Mouse (Mus musculus) layer of hippocampus, postnatal 25 days (tissue): ENCODE data around the gene Fa2h. TPM values are rescaled to one million over a fixed set of nuclear protein-coding genes. Genes with fewer than 3 reads are reported as not detected.

ENCODE experiments used
- DNase-seq, 2 experiments: peaks; one replicate each; pipeline ENCODE4 v3.0.0; 2022; ENCODE audit warnings: mixed read lengths in 2 of 2, low spot score in 1 of 2; ENCODE audit errors: extremely low spot score in 1 of 2
- total RNA-seq, 2 experiments: library from RNA; stranded (reverse); gene quantifications; 2 replicates each; pipeline ENCODE4 v1.2.3; 2021

The Fa2h gene
- 10 to 100 TPM; 49.1 to 51.3 TPM for total RNA-seq

DNA sequence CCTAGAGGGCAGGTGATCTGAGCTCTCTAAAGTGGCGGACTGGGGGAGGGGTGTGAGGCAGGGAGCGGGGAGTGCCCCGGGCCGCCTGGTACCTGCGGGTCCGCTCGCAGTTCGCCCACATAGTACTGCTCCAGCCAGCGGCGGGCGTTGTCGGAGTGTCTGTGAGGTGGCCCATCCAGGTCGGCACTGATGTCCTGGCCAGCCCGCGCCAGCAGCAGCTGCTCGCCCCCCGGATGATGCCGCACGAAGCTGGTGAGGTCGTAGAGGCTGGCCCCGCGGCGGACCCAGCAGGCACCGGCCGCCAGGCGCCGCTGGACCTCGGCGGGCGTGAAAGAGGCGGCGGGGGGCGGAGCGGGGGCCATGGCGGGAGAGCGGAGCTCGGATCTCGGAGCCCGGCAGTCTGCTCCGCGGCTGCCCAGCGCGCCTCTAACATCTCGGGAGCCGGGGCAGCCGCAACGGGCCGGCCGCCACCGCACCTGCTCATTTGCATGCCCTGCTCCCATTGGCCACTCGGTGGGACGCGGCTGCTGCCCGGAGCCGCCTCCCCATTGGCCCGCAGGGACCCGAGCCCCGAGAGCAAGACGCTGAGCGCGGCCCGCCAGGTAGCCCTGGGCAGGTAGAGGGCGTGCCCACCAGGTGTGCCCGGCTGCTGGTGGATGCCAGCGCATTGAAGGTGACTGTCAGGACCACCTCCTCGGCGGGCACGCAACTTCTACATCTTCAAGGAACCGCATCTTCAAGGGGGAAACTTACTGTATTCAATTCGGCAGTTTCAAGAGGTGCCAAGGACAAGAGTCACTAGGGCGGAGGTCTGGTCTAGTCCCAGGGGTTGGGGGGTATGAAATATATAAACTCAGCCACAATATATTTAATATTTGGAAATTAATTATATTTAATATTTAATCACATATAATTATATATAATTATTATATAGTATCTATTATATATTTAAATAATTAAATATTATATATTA lies at the start of gene Fa2h:
Gene Fa2h, minus strand, starts transcription at position 434 of the 973 bp plus-strand sequence.
- peak; percentile 33 to 37 for DNase-seq

- DNase-seq = peak; percentile 53 to 85
Measured at GRCm38 (mm10) chr8:111439189-111439588, 45.6 kb upstream of the Fa2h start.

DNA sequence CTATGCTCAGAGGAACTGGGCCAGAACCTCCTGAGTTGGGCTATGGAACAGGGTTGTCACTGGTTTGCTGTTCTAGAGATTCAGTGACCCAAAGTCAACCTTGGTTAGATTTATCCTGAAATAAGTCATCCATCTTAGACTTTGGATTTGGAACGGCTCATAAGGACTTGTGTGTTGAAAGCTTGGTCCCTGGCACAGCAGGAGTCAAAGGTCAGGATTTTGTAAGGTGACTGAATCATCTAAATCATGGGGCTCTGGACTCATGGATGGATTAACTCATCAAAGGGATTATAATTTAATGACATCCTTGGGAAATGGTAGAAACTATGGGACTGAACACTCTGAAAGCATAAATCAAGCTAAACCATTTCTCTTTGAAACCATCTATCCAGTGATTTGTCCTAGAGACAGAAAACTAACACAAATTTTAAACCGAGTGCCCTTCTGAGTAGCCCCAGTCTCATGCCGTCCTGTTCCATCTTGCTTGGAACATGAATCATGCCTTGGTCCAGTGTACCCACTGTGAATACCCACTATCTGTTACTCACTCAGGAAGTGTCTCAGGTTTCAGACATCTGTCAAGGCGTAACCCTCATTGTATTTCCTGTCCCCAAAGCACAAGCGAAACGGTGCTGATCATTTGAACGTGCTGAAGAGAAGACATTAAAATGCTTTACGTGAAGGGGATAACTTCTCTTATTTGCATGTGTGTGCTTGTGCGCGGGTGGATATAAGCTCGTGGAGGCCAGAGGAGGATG lies 41.6 kb upstream of the Fa2h start:
- DNase-seq = no peak

DNA sequence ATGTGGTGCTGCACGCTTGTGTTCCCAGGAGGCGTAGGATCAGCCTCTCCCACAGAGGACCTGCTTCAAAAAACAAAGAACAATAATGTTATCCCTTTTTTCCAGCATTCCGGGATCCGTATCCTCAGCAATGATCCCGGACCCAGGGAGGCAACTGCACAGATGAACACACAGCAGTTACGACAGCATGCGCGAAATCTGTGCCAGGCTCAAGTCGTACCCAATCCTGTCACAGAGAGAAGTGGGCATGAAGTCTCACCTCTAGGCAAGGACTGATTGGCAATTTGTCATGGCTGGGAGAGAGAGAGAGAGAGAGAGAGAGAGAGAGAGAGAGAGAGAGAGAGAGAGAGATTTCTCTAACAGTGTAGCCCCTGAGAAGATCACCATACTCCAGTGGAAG lies 31.0 kb upstream of the Fa2h start:
- peak in 1 of 2 experiments; percentile 11 for DNase-seq

DNA sequence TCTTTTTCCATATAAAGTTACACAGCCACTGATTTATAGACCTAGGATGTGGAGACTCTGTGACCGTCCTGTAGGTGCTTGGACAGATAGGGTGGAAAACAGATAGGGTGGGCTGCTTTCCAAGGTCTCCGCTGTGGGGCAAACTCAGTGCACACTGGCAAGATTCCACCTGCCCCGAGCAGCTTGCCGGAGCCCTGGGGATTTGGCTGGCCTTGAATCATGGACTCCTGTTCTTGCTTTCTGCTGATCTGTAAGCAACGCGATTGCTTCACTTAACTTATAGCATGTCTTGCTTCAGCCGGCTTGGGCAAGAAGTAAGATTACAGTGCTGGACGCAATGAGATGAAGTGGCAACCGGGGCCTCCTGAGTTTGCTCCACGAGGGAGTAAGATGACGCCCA lies 30.6 kb upstream of the Fa2h start:
- DNase-seq = no peak

DNA sequence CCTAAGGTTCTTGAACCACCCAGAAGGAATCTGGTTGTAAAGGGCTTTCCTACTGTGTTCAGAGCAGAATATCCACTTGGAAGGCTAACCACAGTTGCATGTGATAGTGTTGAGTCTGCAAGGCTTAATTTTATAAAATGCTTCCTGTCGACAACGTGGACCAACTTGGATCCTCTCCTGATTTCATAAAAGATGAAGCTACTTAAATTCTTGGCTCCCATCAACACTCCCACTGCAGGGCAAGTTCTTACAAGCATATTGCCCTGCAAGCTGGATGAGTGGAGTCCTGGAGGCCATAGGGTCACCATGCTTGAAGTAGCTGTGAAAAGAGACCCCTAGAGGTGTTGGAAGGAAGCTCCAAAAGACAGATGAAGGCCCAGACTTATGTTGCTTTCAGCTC lies 29.0 kb upstream of the Fa2h start:
- no peak for DNase-seq

- DNase-seq = no peak
Measured at GRCm38 (mm10) chr8:111419171-111419570, 25.5 kb upstream of the Fa2h start.

- peak in 1 of 2 experiments; percentile 22 for DNase-seq
Measured at GRCm38 (mm10) chr8:111418601-111419000, 25.0 kb upstream of the Fa2h start.

DNA sequence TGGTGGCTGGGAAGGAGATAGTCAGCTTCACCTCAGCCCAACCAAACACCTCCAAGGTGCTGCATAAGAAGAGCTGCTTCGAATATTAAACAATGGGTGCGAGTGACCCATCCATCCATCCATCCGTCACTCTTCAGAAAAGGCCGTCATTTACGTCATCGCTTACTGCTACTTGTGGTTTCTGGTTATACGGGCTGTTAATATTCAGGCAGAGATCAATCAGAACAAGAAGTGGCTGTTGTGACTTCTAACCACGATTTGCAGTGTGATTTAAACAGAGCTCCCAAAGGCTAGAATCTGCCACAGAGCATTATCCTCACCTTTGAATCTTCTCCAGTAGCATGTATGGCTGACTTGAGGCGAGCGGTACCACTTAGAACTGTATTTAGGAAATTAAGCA lies 23.6 kb upstream of the Fa2h start:
- DNase-seq = no peak

DNA sequence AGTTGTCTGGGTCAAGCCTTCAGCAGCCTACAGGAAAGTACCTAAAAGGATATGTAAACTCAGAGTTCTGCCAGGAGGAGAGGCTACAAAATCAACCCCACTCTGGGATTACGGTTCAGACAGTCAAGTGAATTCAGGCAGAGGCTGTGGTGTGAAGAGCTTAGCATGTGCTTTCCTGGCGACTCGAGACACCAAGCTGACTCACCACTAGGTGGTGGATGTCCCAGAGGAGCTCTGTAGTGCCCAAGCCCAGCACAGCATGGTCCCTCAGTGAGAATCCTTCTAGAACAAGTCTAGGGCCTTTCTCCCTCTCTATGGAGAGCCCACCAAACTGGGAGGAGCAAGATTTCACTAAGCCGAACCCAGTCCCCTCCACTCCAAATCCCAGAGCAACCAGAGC lies 9.8 kb upstream of the Fa2h start:
- DNase-seq = no peak

- DNase-seq = no peak
Measured at GRCm38 (mm10) chr8:111391268-111391667, 2.4 kb downstream of the Fa2h start.

DNA sequence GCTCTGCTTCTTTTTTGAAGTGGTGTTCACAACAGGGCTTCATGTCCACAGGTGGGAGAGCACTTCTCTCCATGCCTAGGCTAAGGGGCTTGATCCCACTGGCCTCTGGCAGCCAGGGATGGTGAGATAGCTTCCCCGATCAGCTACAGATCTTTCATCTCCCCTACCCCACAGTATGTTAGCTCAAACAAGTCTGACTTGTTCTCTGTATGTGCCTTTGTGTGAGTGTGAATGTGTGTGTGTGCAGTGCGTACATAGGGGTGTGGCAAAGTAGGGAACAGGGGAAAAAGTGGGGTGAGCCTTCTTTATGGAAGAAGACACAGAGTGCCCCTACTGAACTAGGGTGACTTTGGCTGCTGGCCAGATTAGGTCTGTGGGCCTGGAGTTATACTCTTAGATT lies 2.8 kb downstream of the Fa2h start:
- no peak for DNase-seq

DNA sequence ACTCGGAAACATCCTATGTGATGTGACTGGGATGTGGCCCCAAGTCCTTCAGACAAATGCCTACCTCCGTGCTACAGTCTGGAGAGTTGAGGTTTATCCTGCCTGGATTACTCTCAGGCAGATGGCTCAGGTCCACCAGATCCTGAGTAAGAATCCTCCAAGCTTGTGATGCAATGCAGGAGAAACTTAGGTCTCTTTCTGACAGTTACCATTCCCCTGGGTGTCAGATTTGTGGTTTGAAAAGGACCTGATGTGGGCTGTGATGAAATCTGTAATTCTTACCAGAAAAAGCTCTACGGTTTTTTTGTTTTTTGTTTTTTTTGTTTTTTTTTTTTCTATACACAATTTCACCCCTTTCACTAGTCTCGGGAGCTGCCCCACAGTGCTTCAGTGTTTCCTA lies 4.0 kb downstream of the Fa2h start:
- no peak for DNase-seq

DNA sequence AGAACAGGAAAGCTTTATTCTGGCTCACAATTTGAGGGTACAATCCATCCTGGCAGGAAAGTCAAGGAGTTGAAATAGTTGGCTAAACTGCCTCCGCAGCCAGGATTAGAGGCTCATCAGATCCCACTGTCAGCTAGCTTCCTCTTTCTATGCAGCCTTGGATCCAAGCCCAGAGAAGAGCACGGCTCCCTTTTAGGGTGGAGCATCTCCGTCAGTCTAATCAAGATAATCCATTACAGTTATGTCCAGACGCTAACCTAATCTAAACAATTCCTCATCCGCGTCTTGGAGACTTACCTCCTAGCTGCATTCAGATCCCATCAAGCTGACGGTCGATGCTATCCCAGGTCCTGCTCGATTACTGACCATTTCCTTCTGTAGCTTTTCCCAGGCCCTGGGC lies 7.7 kb downstream of the Fa2h start:
- DNase-seq = no peak

DNA sequence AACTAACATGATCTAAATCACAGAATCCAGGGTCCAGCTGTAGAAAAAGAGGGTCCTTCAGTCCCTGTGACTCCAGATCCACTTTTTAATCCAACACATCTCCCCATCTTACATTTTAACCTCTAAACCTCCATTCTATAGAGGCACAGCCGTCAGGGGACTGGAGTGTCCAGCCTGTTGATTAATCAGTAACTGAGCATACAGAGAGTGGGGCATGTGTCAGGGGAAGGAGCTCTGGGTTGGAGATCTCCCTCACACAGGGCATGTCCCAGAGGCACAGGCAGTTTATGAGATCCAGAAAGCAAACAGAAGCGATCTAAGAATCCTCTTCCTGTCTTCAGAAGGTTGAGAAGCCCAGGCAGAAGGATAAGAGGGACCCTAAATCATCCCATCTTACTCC lies 9.0 kb downstream of the Fa2h start:
- DNase-seq = no peak

DNA sequence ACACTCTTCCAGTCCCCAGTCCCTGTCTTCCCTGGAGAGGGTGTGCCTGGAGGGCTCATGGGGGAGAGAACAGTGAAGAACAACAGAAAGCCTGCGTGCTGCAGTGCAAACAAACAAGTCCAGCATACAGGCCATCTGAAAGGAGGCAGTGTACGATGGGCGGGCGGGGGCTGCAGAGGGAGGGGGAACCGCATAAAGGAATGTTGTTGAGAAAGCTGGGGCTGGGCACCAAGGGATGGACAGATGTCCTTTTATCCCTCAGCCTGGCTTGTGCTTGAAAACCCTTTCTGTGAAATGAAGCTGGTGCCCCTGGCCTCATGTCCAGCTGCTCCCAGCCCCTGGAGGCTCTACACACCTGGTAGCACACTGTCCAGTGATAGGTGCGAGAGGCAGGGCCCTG lies 18.4 kb downstream of the Fa2h start:
- DNase-seq = no peak

DNA sequence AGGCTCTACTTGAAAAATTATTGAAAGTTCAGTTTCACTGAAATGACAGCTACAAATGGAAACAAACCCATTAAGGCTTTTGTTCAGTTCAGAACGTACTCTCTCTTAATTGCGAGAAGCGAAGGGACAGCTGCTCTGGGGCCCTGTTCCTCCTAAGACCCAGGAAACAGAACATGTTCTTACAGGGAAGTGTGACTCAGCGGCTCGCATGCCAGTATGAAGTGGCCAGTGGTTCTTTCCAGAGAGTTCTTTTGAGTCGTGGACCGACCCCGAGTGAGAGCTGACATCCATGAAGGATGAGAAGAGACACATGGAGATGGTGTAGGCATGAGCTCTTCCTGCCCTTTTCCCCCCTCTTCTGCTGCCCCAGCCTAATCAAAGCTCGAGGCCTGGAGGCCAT lies 23.9 kb downstream of the Fa2h start:
- no peak for DNase-seq

GRCm38 (mm10) chr8:111367350-111367749 lies 26.3 kb downstream of the Fa2h start:
- no peak for DNase-seq

GRCm38 (mm10) chr8:111366610-111367234 lies 26.9 kb downstream of the Fa2h start:
- no peak for DNase-seq

DNA sequence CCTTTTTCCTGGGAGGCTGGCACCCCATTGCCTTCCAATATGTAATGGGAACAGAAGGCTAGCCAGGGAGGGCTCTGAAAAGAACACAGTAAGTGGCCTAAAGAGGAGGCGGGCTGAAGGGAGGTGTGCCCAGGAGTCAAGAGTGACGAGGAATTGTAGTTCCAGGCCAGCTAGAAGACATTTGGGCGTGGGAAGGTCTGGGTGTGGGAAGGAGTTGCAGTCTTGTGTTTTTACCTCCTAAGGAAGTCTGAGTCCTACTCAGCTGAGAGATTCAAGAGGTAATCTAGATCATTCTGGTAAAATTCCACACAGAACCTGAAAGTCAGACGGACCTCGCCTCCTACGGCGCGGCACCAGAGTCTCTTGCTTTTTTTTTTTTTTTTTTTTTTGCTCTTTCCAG lies 30.1 kb downstream of the Fa2h start:
- DNase-seq = no peak

- DNase-seq = no peak
Measured at GRCm38 (mm10) chr8:111360579-111361209, 32.9 kb downstream of the Fa2h start.
